Mouse (Mus musculus): ENCODE data around the gene Syt12.

Gene Syt12

GRCm38 (mm10) chr19:4398630-4398948 is 78.7 kb downstream of the Syt12 start:
- DNase-seq = no peak

GRCm38 (mm10) chr19:4397798-4398629 is 79.2 kb downstream of the Syt12 start, which contains the start of gene Kdm2a:
Gene Kdm2a, minus strand, starts transcription at chr19:4398285.
- peak; percentile 67 for DNase-seq

- DNase-seq = peak; percentile 99
These were observed 80.0 kb downstream of the Syt12 start for GRCm38 (mm10) chr19:4396998-4397797.

- peak; percentile 51 for DNase-seq
These were observed 80.9 kb downstream of the Syt12 start for GRCm38 (mm10) chr19:4396081-4396997.
